Mouse (Mus musculus) cerebellum, postnatal 14 days (tissue): ENCODE measurements around the gene Mfrp.

ENCODE experiments used
- DNase-seq, 2 experiments: peaks; one replicate each; pipeline ENCODE4 v3.0.0; 2021; ENCODE audit warnings: mixed read lengths in 2 of 2

Mfrp gene

GRCm38 (mm10) chr9:44130581-44131275 is 29.2 kb downstream of the Mfrp start:
- peak in 1 of 2 experiments; percentile 18 for DNase-seq

DNA sequence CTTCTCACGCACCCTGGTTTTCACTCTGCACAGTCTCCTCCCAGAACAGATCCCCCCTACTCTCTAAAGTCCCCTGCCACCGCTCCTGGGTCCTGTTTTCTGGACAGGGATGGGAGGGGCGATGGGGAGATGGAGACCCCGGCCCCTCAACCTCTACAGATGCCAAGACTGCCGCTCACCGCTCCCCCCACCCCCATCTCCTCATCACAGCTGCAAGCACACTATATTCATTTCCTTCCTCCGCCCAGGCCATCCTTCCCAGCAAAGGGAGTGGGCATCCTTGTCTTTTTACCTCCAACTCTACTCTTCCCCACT is 29.7 kb downstream of the Mfrp start:
- no peak for DNase-seq

- DNase-seq: no peak
These were observed 30.7 kb downstream of the Mfrp start for GRCm38 (mm10) chr9:44132200-44132599.

DNA sequence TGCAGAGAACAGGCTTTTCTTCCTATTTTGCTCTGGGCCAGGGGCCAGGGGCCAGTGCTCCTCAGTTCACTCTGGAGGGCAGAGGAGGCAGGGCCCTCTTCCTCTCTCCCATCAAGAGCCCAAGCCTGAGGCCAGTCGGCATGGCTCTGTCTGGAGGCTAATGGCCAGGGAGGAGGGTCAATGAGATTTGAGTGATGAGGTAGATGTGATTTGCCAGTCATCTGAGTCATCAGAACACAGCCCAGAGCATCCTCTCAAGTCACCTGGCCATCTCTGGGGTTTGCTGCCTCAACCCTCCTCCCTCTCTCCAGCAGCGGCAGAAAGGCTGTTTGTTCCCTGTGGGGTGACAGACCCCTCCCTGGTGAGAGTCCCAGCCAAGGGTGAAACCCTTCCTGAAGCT is 31.8 kb downstream of the Mfrp start:
- DNase-seq: no peak

GRCm38 (mm10) chr9:44134101-44134850 is 32.7 kb downstream of the Mfrp start, which contains the start of gene Mcam:
Mcam (plus strand) TSS chr9:44134469.
- peak; percentile 90 to 92 for DNase-seq

DNA sequence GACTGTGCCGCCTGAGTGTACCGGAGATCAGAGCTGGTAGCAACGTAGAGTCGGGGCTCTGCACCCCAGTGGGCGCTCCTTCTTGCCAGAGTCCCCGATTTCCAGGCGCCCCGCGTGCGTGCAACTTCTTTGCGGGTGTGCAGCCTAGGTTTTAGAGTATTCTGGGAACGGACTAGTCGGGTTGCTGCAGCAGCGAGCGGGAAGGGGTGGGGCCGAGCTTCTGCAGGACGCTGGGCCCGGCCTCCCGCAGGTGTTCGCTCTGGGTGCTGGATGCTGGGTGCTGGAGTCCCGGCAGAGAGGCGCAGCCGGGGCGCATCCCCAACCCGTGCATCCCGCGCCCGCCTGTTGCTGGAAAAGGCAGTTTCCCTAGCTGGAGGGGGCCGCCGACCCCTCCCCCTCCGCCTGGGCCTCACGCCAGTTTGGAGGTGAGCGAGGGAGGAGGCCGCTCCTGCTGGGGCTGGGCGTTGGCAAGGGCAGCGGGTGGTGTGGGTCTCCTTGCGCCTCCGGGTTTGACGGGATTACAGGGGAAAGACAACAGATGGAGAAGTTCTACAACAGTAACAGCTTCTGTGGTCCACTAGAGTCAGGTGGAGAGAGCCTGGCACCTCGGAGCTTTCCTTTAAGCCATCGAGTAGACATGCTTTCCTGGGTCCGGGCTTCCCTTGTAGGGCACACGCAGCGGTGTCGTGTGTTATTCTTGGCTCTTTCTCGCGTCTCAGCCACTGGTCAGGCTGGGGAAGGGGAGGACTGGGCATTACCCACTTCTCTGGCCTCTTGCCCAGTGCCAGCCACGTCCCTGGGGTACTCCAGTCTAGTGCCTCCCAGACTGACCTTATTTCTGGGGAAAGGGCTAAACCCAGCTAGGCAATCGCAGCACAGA is 33.6 kb downstream of the Mfrp start:
- peak; percentile 75 to 77 for DNase-seq

- peak; percentile 57 for DNase-seq
These were observed 34.3 kb downstream of the Mfrp start for GRCm38 (mm10) chr9:44135731-44136411.

- no peak for DNase-seq
These were observed 36.3 kb downstream of the Mfrp start for GRCm38 (mm10) chr9:44137846-44138245.

- DNase-seq: peak in 1 of 2 experiments; percentile 13
These were observed 40.4 kb downstream of the Mfrp start for GRCm38 (mm10) chr9:44141951-44142350.

- DNase-seq: peak in 1 of 2 experiments; percentile 19
These were observed 41.9 kb downstream of the Mfrp start for GRCm38 (mm10) chr9:44143421-44143820.

DNA sequence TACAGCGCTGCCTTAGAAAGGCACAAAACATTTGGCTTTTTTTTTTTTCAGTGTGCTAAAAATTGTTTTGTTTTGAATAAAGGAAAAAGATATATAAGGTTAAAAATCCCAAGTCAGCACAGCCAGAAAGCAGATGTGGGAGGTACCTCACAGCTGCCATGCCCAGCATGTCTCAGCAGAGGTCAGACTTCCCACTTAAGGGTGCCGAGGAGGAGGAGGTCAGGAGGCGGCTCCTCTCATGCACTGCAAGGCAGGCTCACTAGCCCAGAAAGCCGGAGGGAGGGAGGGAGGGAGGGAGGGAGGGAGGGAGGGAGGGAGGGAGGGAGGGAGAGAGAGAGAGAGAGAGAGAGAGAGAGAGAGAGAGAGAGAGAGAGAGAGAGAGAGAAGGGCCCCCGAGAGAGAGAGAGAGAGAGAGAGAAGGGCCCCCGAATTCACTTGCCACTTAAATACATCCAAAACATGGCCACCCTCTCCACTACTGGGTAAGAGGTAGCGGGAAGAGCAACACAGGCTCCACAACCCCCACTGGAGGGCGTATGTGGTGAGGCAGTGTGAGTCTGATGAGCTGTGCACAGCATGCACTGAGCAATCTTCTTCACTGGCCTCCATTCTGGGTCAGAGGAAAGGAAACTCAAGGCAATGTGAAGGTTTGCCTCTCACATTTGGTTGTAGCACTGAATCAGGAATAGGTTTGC is 42.6 kb downstream of the Mfrp start:
- peak; percentile 24 to 63 for DNase-seq

DNA sequence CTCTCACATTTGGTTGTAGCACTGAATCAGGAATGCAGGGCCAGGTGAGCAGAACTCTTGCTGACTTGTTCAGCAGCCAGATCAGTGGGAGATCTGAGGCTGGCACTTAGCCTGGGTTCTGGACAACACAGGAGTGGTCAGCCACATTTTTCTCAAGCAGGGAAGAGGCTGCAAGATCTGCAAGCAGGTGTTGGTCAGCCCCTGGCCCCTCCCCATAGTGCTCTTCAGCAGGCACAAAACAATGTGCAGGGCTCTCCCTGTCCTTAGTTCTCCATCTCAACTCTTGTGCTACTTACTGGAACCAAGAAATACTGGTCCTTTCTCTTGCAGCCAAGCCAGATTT is 43.2 kb downstream of the Mfrp start:
- DNase-seq: peak; percentile 73 to 82

- DNase-seq: peak in 1 of 2 experiments; percentile 31
These were observed 45.8 kb downstream of the Mfrp start for GRCm38 (mm10) chr9:44147290-44147689.
